Mouse (Mus musculus) T-cell, adult 2 months (primary cell): Measurements from ENCODE around the gene Alad.
"Not testable (repeated sequence)": the region's sequence is repeated elsewhere in the genome, so short reads cannot be mapped to it uniquely, and the experiment has no call there.

Source experiments
- DNase-seq: peaks from one replicate; pipeline ENCODE4 v3.0.0; 2022; ENCODE audit warnings: low spot score

Alad gene

GRCm38 (mm10) chr4:62485450-62486161 is 34.1 kb downstream of the Alad start:
- DNase-seq: no peak

- no peak for DNase-seq
These were observed 34.8 kb downstream of the Alad start for GRCm38 (mm10) chr4:62484928-62485327.

GRCm38 (mm10) chr4:62480709-62481605 is 38.8 kb downstream of the Alad start:
- DNase-seq: peak; percentile 35

- DNase-seq: peak; percentile 52
These were observed 39.6 kb downstream of the Alad start, which contains the start of gene Bspry for GRCm38 (mm10) chr4:62479937-62480708. TSS of gene Bspry (plus strand) at chr4:62480053.

- DNase-seq: not testable (repeated sequence)
These were observed 40.2 kb downstream of the Alad start for GRCm38 (mm10) chr4:62479593-62479936.

- DNase-seq: no peak
These were observed 42.0 kb downstream of the Alad start for GRCm38 (mm10) chr4:62477542-62478244.

GRCm38 (mm10) chr4:62475793-62476192 is 43.9 kb downstream of the Alad start:
- DNase-seq: peak; percentile 60

GRCm38 (mm10) chr4:62475131-62475530 is 44.6 kb downstream of the Alad start:
- DNase-seq: no peak

- DNase-seq: no peak
These were observed 47.6 kb downstream of the Alad start for GRCm38 (mm10) chr4:62472071-62472470.

GRCm38 (mm10) chr4:62470598-62471051 is 49.1 kb downstream of the Alad start, which contains the start of gene Wdr31:
TSS of gene Wdr31 (minus strand) at chr4:62470896.
- DNase-seq: peak; percentile 78

- DNase-seq: no peak
These were observed 51.6 kb downstream of the Alad start for GRCm38 (mm10) chr4:62468158-62468557.

- no peak for DNase-seq
These were observed 56.6 kb downstream of the Alad start for GRCm38 (mm10) chr4:62463124-62463523.

- no peak for DNase-seq
These were observed 59.4 kb downstream of the Alad start for GRCm38 (mm10) chr4:62460348-62460747.
